Mouse (Mus musculus): ENCODE data around the gene 1700029J07Rik. TPM values are rescaled to one million over a fixed set of nuclear protein-coding genes. Genes with fewer than 3 reads are reported as not detected.

Gene 1700029J07Rik
- polyA plus RNA-seq, 1 experiment from 2014 or later = 2.2 TPM

- no peak overlapping the region for H3K4me2 ChIP-seq
- no peak for ATAC-seq (ENCODE audit: extremely low read depth, insufficient number of reproducible peaks, low FRiP score, low TSS enrichment)
- H3K9me3 ChIP-seq = no peaks in the 10 kb centered on the region
- H3K36me3 ChIP-seq = peaks cover 67% of the 10 kb centered on the region
- WGBS = 4% methylated on average over 3 of the region's 3 CpGs
- peak overlapping the region; percentile 71 for H3K27ac ChIP-seq (replicated peaks)
- H3K4me1 ChIP-seq = peaks cover 41% of the 10 kb centered on the region
- no peak overlapping the region for H3K4me3 ChIP-seq
- no peak overlapping the region for H3K9ac ChIP-seq
- no peaks in the 10 kb centered on the region for H3K27me3 ChIP-seq (replicated peaks)
Measured at GRCm38 (mm10) chr8:45903659-45904058, 71.4 kb downstream of the 1700029J07Rik start.

Other genes with a start within 250 kb of the 1700029J07Rik start
- gene Pdlim3, start 89.8 kb downstream of the 1700029J07Rik start, polyA plus RNA-seq (2015; fragmentation: Nextera tagmentation; extraction: Ambion mirVana) = 190 and 227 TPM in 2 replicates
- gene Ccdc110, start 40.6 kb downstream of the 1700029J07Rik start, polyA plus RNA-seq (2015; fragmentation: Nextera tagmentation; extraction: Ambion mirVana) = not detected in 2 replicates
- gene Ufsp2, start 276 bp upstream of the 1700029J07Rik start, polyA plus RNA-seq (2015; fragmentation: Nextera tagmentation; extraction: Ambion mirVana) = 57.7 and 60.4 TPM in 2 replicates
- 0.69 and 1.2 TPM in 2 replicates for gene Lrp2bp, start 24.1 kb upstream of the 1700029J07Rik start, polyA plus RNA-seq (2015; fragmentation: Nextera tagmentation; extraction: Ambion mirVana)
- 9.8 and 18.6 TPM in 2 replicates for gene Ankrd37, start 30.5 kb upstream of the 1700029J07Rik start, polyA plus RNA-seq (2015; fragmentation: Nextera tagmentation; extraction: Ambion mirVana)
- gene Cfap97, start 176.5 kb upstream of the 1700029J07Rik start, polyA plus RNA-seq (2015; fragmentation: Nextera tagmentation; extraction: Ambion mirVana) = 17.9 and 19.5 TPM in 2 replicates
- 3.3 and 4.8 TPM in 2 replicates for gene Snx25, start 176.9 kb upstream of the 1700029J07Rik start, polyA plus RNA-seq (2015; fragmentation: Nextera tagmentation; extraction: Ambion mirVana)
- 1,621 and 1,814 TPM in 2 replicates for gene Slc25a4, start 236.0 kb upstream of the 1700029J07Rik start, polyA plus RNA-seq (2015; fragmentation: Nextera tagmentation; extraction: Ambion mirVana)

Data from heart, embryonic 13.5 days (tissue).